10 mouse cellular contexts compared by ENCODE assay signal in the genomic region with DNA sequence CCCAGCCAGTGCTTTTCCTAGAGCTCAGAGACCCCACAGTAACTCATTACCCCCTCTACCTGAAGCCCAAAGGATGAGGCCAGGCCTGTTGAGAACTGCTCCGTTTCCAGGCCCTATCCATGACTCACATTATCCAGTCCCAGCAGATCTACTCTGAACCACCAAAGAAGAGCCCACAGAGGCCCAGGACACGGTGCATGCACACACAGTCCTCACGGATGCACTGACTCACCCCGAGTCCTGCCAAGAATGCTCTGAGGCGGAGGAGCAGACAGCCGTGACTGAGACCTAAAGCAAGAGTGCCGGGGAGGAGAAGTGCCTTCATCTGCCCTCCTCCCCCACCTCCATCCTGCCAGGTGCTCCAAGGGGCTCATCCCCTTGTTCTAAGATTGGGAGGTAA. TPM values are rescaled to one million over a fixed set of nuclear protein-coding genes. Genes with fewer than 3 reads are reported as not detected.
DNase-seq lines count a peak whose midpoint lies in the region; ATAC-seq and TF ChIP-seq lines count a peak whose summit lies in the region.
"Had no signal": no experiment of that assay in that cellular context is flagged by ENCODE, and none has a peak within 500 bp of the region (broad histone marks: within the 10 kb centered on the region; RNA-seq: fewer than 3 reads in every experiment).

No protein-coding gene starts in this region.

- no peak for ATAC-seq in intestine, embryonic 16.5 days

- no peak overlapping the region for H3K4me3 ChIP-seq in left cerebral cortex, adult 2 months
- no peak overlapping the region for H3K4me3 ChIP-seq in olfactory bulb, adult 2 months (ENCODE audit: insufficient read depth, low read depth, low read length)
- H3K4me3 ChIP-seq in intestine, embryonic 16.5 days (ENCODE audit: low read length) = no peak overlapping the region
- H3K4me3 ChIP-seq: liver, embryonic 15.5 days had no signal

- no peak overlapping the region for H3K9ac ChIP-seq in intestine, embryonic 16.5 days (ENCODE audit: low read depth, low read length)
- H3K9ac ChIP-seq: liver, embryonic 15.5 days had no signal

- intact Hi-C loops in left cerebral cortex, adult 2 months (cut with DNase I) = no loop called here
- intact Hi-C loops in left cerebral cortex, postnatal 10 days (cut with DNase I) = loop anchor here (5.0 kb wide), 1 partner anchor 43 kb away; no protein-coding TSS in a partner anchor

- no peaks in the 10 kb centered on the region for H3K27me3 ChIP-seq in intestine, embryonic 16.5 days (replicated peaks; ENCODE audit: control insufficient read depth, insufficient read depth, low read length)
- H3K27me3 ChIP-seq: liver, embryonic 15.5 days had no signal

- DNase-seq in cerebellum, adult 18-20 months = peak; percentile 58 to 70
- no peak for DNase-seq in cerebellum, postnatal 14 days
- peak in 1 of 2 experiments; percentile 68 for DNase-seq in left cerebral cortex, adult 2 months (ENCODE audit: extremely low spot score in 1 of 2, low spot score in 2 of 2)
- no peak for DNase-seq in left cerebral cortex, postnatal 10 days (ENCODE audit: extremely low spot score in 1 of 2, low spot score in 2 of 2)
- peak; percentile 46 to 49 for DNase-seq in cerebellum, postnatal 36 days
- no peak for DNase-seq in embryo, embryonic 10 days (ENCODE audit: low spot score)
- DNase-seq: B cell, adult 2 months had no signal

- TF ChIP-seq CTCF in left cerebral cortex, adult 2 months (IDR thresholded peaks at IDR 0.05) = no peak
- no peak for TF ChIP-seq CTCF in olfactory bulb, adult 2 months (IDR thresholded peaks at IDR 0.05; ENCODE audit: insufficient read depth, low read depth, low read length)

- WGBS in olfactory bulb, adult 2 months = 41% methylated on average over 7 of the region's 7 CpGs
- WGBS in intestine, embryonic 16.5 days = 83% methylated on average over 7 of the region's 7 CpGs

- no peak overlapping the region for H3K4me2 ChIP-seq in intestine, embryonic 16.5 days (ENCODE audit: low read depth, low read length)
- H3K4me2 ChIP-seq: liver, embryonic 15.5 days had no signal

- H3K9me3 ChIP-seq in intestine, embryonic 16.5 days (ENCODE audit: control insufficient read depth, low read length) = no peaks in the 10 kb centered on the region
- H3K9me3 ChIP-seq: liver, embryonic 15.5 days had no signal

- peak overlapping the region; percentile 68 for H3K27ac ChIP-seq in left cerebral cortex, adult 2 months
- H3K27ac ChIP-seq in olfactory bulb, adult 2 months (ENCODE audit: insufficient read depth, low read depth, low read length) = 0 out of 2 replicates have a peak overlapping the region, but pooled peaks have one; percentile 4
- no peak overlapping the region for H3K27ac ChIP-seq in intestine, embryonic 16.5 days (ENCODE audit: low read length)
- H3K27ac ChIP-seq: liver, embryonic 15.5 days had no signal

- H3K4me1 ChIP-seq in olfactory bulb, adult 2 months (ENCODE audit: control insufficient read depth, insufficient read depth, low read length) = peaks cover 10% of the 10 kb centered on the region
- H3K4me1 ChIP-seq in intestine, embryonic 16.5 days (ENCODE audit: control insufficient read depth, insufficient read depth, low read length) = no peaks in the 10 kb centered on the region; the same call in 1 of the 2 replicates
- H3K4me1 ChIP-seq: liver, embryonic 15.5 days had no signal

- H3K36me3 ChIP-seq in intestine, embryonic 16.5 days (ENCODE audit: control insufficient read depth, insufficient read depth, low read length) = no peaks in the 10 kb centered on the region
- H3K36me3 ChIP-seq: liver, embryonic 15.5 days had no signal

- TF ChIP-seq POLR2A in olfactory bulb, adult 2 months (IDR thresholded peaks at IDR 0.05; ENCODE audit: insufficient read depth, low read depth, low read length) = no peak

RNA-seq across cellular contexts. Expression of a gene that starts 16.0 kb away (rescaled TPM):
- total RNA-seq in left cerebral cortex, adult 2 months (2021) = 100 to 1,000 TPM; 161 to 173 TPM
- total RNA-seq in left cerebral cortex, postnatal 10 days (2021) = 100 to 1,000 TPM; 136 to 141 TPM
- not detected in 2 replicates for polyA plus RNA-seq in olfactory bulb, adult 2 months (2012; ENCODE audit: insufficient read depth, insufficient read length, low replicate concordance, missing spikeins)
- 5.3 and 7.2 TPM in 2 replicates for polyA plus RNA-seq in intestine, embryonic 16.5 days (2015; fragmentation: Nextera tagmentation; extraction: Ambion mirVana)

RNA-seq across cellular contexts. Expression of a gene that starts 25.2 kb away (rescaled TPM):
- total RNA-seq in left cerebral cortex, adult 2 months (2021) = 10 to 100 TPM; 74.5 to 78.6 TPM
- total RNA-seq in left cerebral cortex, postnatal 10 days (2021) = 10 to 100 TPM; 56.9 to 57.5 TPM
- polyA plus RNA-seq in olfactory bulb, adult 2 months (2012; ENCODE audit: insufficient read depth, insufficient read length, low replicate concordance, missing spikeins) = not detected in 2 replicates
- 15.6 and 20.9 TPM in 2 replicates for polyA plus RNA-seq in intestine, embryonic 16.5 days (2015; fragmentation: Nextera tagmentation; extraction: Ambion mirVana)

Comparison
In these comparisons a context has a peak if more than half of its experiments do, and no peak if none do; other contexts are left out.
1. DNase-seq: peak in cerebellum, adult 18-20 months (2 of 2) and cerebellum, postnatal 36 days (2 of 2); none in cerebellum, postnatal 14 days (0 of 2), left cerebral cortex, postnatal 10 days (0 of 2) and embryo, embryonic 10 days (single experiment).